Mouse (Mus musculus): Measurements from ENCODE around the gene Casc1.

GRCm38 (mm10) chr6:145129563-145129962 lies 81.2 kb downstream of the Casc1 start:
- TF ChIP-seq POLR2A (IDR thresholded peaks at IDR 0.05; ENCODE audit: control insufficient read depth, extremely low read depth, insufficient read depth, low read length, poor library complexity) (no peak), CTCF (IDR thresholded peaks at IDR 0.05; ENCODE audit: borderline replicate concordance, control insufficient read depth, extremely low read depth, insufficient read depth, low read length, poor library complexity) (no peak)

All from thymus, adult 2 months (tissue).